Mouse (Mus musculus) embryonic facial prominence, embryonic 13.5 days (tissue): ENCODE results near the gene Defa35. TPM values are rescaled to one million over a fixed set of nuclear protein-coding genes. Genes with fewer than 3 reads are reported as not detected.
"Not testable (repeated sequence)": the region's sequence is repeated elsewhere in the genome, so short reads cannot be mapped to it uniquely, and the experiment has no call there.

Source experiments
- ATAC-seq: fragments of 200-750 bp; cut with Nextera tagmentation; 2 replicates; pipeline ENCODE4 v1.8.0; 2017; ENCODE audit warnings: low read depth; ENCODE audit not compliant: insufficient number of reproducible peaks, insufficient read depth, low FRiP score, low TSS enrichment
- H3K27ac ChIP-seq: fragments of 300-500 bp; sonication (generic); 2 replicates; pipeline ENCODE4 v1.5.1; 2015; ENCODE audit warnings: moderate library complexity, mild to moderate bottlenecking, inconsistent platforms
- H3K27me3 ChIP-seq: fragments of 300-500 bp; sonication (generic); 2 replicates; pipeline ENCODE4 v1.6.1; 2015; ENCODE audit warnings: mild to moderate bottlenecking, inconsistent platforms
- H3K36me3 ChIP-seq: fragments of 300-500 bp; sonication (generic); 2 replicates; pipeline ENCODE4 v1.6.1; 2015; ENCODE audit warnings: mild to moderate bottlenecking, inconsistent platforms
- H3K4me1 ChIP-seq: fragments of 300-500 bp; sonication (generic); 2 replicates; pipeline ENCODE4 v1.6.1; 2015; ENCODE audit warnings: inconsistent platforms
- H3K4me2 ChIP-seq: fragments of 300-500 bp; sonication (generic); 2 replicates; pipeline ENCODE4 v1.6.1; 2015; ENCODE audit warnings: moderate library complexity, mild to moderate bottlenecking, inconsistent platforms
- H3K4me3 ChIP-seq: fragments of 300-500 bp; sonication (generic); 2 replicates; pipeline ENCODE4 v1.5.1; 2015; ENCODE audit warnings: mild to moderate bottlenecking, inconsistent platforms
- H3K9ac ChIP-seq: fragments of 300-500 bp; sonication (generic); 2 replicates; pipeline ENCODE4 v1.6.1; 2015; ENCODE audit warnings: mild to moderate bottlenecking, inconsistent platforms
- H3K9me3 ChIP-seq: fragments of 300-500 bp; sonication (generic); 2 replicates; pipeline ENCODE4 v1.6.1; 2016; ENCODE audit warnings: inconsistent platforms
- WGBS: fragments of 180-500 bp; shearing (Covaris S2); methylation state at CpG from one replicate; pipeline ENCODE4 v1.1.7; 2015; ENCODE audit warnings: mixed read lengths; 5-methylcytosine and 5-hydroxymethylcytosine counted together
- polyA plus RNA-seq: library from polyadenylated mRNA; unstranded; fragments of >200 nt; fragmentation: Nextera tagmentation; extraction: Ambion mirVana; gene quantifications from 2 replicates; pipeline ENCODE4 v1.2.1, GENCODE M21; 2015

Defa35 gene
- polyA plus RNA-seq, result not detected in 2 replicates

DNA sequence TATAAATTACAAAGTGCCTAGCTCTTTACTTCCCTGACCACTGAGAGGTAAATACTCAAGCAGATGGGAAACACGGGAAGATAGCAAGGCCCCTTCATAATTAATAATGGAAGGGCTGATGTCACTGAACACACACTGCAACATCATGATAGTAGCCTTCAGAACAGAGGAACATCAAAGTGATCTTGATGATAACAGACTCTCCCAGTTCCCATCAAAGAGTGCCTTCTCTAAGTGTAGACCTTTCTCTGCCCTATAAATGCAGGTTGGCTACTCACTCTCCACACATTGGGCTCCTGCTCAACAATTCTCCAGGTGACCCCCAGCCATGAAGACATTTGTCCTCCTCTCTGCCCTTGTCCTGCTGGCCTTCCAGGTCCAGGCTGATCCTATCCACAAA, at the start of gene Defa35:
Gene Defa35, plus strand, starts transcription at position 301 of the 400 bp plus-strand sequence.
- not testable (repeated sequence) for ATAC-seq, H3K9ac ChIP-seq, H3K9me3 ChIP-seq, H3K27me3 ChIP-seq, H3K4me2 ChIP-seq, H3K27ac ChIP-seq, H3K4me3 ChIP-seq, H3K36me3 ChIP-seq, H3K4me1 ChIP-seq
- WGBS, result 87% methylated on average over 1 of the region's 1 CpGs

GRCm38 (mm10) chr8:21025245-21025644, 39.6 kb upstream of the Defa35 start, which contains the start of gene Defa21:
Gene Defa21 (plus strand): TSS chr8:21025545.
- H3K27me3 ChIP-seq, ATAC-seq, H3K27ac ChIP-seq, H3K36me3 ChIP-seq, H3K4me3 ChIP-seq, H3K4me1 ChIP-seq, H3K9me3 ChIP-seq, H3K9ac ChIP-seq, H3K4me2 ChIP-seq: not testable (repeated sequence)
- no CpG with 5 or more reads among the region's 1 CpGs for WGBS

DNA sequence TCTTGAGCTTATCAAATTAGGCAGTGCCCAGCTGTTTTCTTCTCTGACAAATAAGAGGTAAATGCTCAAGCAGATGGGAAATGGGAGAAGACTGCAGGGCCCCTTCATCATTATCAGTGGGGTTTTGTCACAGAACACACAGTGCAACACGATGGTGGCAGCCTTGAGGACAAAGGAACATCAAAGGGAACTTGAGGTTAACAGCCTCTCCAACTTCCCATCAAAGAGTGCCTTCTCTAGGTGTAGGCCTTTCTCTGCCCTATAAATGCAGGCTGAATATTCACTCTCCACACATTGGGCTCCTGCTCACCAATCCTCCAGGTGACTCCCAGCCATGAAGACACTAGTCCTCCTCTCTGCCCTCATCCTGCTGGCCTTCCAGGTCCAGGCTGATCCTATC, 10.1 kb upstream of the Defa35 start, which contains the start of gene Defa23:
Gene Defa23, plus strand, starts transcription at position 301 of the 400 bp plus-strand sequence.
- ATAC-seq, H3K9me3 ChIP-seq, H3K27me3 ChIP-seq, H3K9ac ChIP-seq, H3K27ac ChIP-seq, H3K4me2 ChIP-seq, H3K36me3 ChIP-seq, H3K4me3 ChIP-seq, H3K4me1 ChIP-seq: not testable (repeated sequence)
- no CpG with 5 or more reads among the region's 1 CpGs for WGBS

GRCm38 (mm10) chr8:21084142-21084541, 19.3 kb downstream of the Defa35 start, which contains the start of gene Defa25:
Gene Defa25 (plus strand): TSS chr8:21084442.
- H3K4me2 ChIP-seq, ATAC-seq, H3K4me3 ChIP-seq, H3K36me3 ChIP-seq, H3K9me3 ChIP-seq, H3K27me3 ChIP-seq, H3K4me1 ChIP-seq, H3K27ac ChIP-seq, H3K9ac ChIP-seq: not testable (repeated sequence)

GRCm38 (mm10) chr8:21093106-21093505, 28.3 kb downstream of the Defa35 start:
- no peak for ATAC-seq
- H3K27me3 ChIP-seq, result no peaks in the 10 kb centered on the region
- H3K4me3 ChIP-seq, result no peak overlapping the region
- WGBS, result 39% methylated on average over 4 of the region's 4 CpGs
- no peak overlapping the region for H3K9ac ChIP-seq
- no peaks in the 10 kb centered on the region for H3K36me3 ChIP-seq
- no peak overlapping the region for H3K27ac ChIP-seq
- peaks cover 3% of the 10 kb centered on the region; the same call in 1 of the 2 replicates for H3K9me3 ChIP-seq
- no peak overlapping the region for H3K4me2 ChIP-seq
- no peaks in the 10 kb centered on the region for H3K4me1 ChIP-seq

GRCm38 (mm10) chr8:21095950-21096349, 31.1 kb downstream of the Defa35 start, which contains the start of gene Gm14851:
Gene Gm14851 (minus strand): TSS chr8:21096050.
- H3K36me3 ChIP-seq, H3K9me3 ChIP-seq, H3K4me1 ChIP-seq, H3K4me3 ChIP-seq, H3K27me3 ChIP-seq, H3K9ac ChIP-seq, ATAC-seq, H3K27ac ChIP-seq, H3K4me2 ChIP-seq: not testable (repeated sequence)
- WGBS, result 70% methylated on average over 1 of the region's 2 CpGs

Other genes starting within 250 kb of the Defa35 start
- not detected in 2 replicates for gene Defb33, start 172.4 kb upstream of the Defa35 start, polyA plus RNA-seq
- not detected in 2 replicates for gene Gm15056, start 162.4 kb upstream of the Defa35 start, polyA plus RNA-seq
- gene Gm6040, start 143.0 kb upstream of the Defa35 start, polyA plus RNA-seq, result not detected in 2 replicates
- not detected in 2 replicates for gene AY761185, start 120.3 kb upstream of the Defa35 start, polyA plus RNA-seq
- 1.2 TPM in 1 of 2 replicates, not detected in the other for gene Defa21, start 39.5 kb upstream of the Defa35 start, polyA plus RNA-seq
- not detected in 2 replicates for gene Defa23, start 10.0 kb upstream of the Defa35 start, polyA plus RNA-seq
- not detected in 2 replicates for gene Defa25, start 19.4 kb downstream of the Defa35 start, polyA plus RNA-seq
- gene Gm14851, start 31.0 kb downstream of the Defa35 start, polyA plus RNA-seq, result not detected in 2 replicates
- not detected in 2 replicates for gene Defa30, start 69.6 kb downstream of the Defa35 start, polyA plus RNA-seq
- 1.8 TPM in 1 of 2 replicates, not detected in the other for gene Defa22, start 97.2 kb downstream of the Defa35 start, polyA plus RNA-seq
- gene Defa31, start 126.6 kb downstream of the Defa35 start, polyA plus RNA-seq, result not detected in 2 replicates
- gene Gm15293, start 136.5 kb downstream of the Defa35 start, polyA plus RNA-seq, result not detected in 2 replicates
- not detected in 2 replicates for gene Gm15292, start 184.7 kb downstream of the Defa35 start, polyA plus RNA-seq